Mouse (Mus musculus): ENCODE results near the gene Cd200. TPM values are rescaled to one million over a fixed set of nuclear protein-coding genes. Genes with fewer than 3 reads are reported as not detected.
"Not testable (repeated sequence)": the region's sequence is repeated elsewhere in the genome, so short reads cannot be mapped to it uniquely, and the experiment has no call there.

Cd200 gene
- total RNA-seq, 4 experiments from 2014 or later = 93.1 to 117 (median 102) TPM

DNA sequence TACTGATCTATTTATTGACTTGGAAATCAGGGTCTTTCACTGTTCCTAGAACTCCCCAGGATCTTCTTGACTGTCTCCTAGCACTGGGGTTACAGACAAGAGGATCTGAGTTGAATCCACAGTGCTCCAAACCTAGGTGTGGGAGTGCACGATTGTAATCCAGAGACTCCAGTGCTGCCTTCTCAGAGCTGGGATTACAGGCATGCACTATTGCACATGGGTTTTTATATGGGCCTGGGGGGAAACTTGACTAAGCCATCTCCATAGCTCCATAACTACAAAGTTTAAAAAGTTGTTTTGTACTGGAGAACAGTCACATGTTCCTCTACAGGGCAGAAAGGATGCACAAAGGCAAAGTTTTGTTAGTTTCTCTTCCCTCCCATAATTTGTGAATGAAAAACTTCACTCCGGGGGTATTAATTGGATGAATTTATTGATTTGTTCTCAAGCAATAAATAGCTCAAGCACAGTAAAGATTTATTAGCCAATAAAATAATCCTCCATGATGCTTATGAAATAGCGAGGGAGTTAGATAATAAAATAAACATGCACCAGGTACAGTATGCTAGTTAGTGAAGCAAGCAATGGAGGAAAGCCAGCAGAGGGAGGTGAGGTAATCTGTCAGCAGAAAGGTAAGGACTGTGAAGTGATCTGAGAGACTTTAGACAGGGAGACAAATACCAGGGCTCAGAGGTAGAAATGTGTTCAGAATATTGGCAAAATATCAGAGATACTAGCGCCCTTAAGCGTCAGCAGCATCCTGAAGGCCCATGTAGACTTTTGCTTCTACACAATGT is 30.5 kb downstream of the Cd200 start:
- no peak for DNase-seq (ENCODE audit: low spot score in 2 of 2)

DNA sequence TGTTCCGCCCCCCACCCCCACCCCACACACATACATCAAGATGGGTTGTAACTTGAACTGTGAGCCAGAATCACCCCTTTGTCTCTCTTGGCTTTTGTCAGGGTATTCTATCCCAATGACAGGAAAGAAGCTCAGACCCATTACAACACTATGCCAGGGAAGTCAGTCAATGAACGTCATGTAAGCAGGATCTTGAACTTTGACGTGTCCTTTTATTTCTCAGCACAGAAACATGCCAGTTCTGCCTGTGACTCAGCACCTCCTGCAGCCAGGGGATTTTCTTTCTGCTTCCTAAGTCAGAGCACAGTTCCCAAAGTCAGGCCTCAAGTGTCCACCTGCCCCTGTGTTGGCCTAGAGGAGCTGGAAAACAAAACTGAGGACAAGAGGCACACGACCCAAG is 31.5 kb downstream of the Cd200 start:
- no peak for DNase-seq (ENCODE audit: low spot score in 2 of 2)

DNA sequence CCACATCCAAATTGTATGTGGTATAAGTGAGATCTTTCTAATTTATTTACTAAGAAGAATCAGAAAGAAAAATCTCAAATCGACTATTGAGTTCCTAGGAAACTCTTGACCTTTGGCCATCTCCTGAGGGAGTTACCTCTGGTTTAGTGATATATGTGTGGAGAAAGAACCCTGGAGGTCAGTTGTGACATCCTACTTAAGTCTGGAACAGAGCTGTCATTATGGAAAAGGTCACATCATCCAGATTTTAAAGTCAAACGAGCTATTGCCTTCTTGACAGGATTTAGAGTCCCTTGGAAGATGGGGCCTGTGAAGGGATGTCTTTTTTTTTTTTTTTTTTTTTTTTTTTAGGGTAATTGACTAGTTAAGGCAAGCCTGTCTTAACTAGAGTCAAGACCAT is 32.0 kb downstream of the Cd200 start:
- DNase-seq (ENCODE audit: low spot score in 2 of 2) = no peak

DNA sequence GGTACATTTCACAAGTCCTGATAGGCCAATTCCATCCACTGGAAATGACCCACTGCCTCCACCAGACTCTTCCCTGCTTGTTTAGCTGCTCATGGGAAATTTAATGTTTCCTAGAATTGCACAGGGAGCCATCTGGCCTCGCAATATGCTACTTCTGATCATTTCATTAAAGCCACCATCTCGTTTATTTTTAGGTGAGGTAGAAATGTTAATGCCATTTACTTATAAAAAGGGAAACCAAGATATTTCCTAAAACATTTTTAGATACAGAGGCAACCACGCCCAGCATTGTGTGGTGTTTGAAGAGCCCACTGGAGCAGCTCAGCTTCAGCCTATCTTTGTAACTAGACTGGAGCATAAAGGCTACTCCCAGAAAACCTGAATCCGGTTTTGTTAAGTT is 32.6 kb downstream of the Cd200 start:
- peak in 1 of 2 experiments; percentile 12 for DNase-seq (ENCODE audit: low spot score in 2 of 2)

DNA sequence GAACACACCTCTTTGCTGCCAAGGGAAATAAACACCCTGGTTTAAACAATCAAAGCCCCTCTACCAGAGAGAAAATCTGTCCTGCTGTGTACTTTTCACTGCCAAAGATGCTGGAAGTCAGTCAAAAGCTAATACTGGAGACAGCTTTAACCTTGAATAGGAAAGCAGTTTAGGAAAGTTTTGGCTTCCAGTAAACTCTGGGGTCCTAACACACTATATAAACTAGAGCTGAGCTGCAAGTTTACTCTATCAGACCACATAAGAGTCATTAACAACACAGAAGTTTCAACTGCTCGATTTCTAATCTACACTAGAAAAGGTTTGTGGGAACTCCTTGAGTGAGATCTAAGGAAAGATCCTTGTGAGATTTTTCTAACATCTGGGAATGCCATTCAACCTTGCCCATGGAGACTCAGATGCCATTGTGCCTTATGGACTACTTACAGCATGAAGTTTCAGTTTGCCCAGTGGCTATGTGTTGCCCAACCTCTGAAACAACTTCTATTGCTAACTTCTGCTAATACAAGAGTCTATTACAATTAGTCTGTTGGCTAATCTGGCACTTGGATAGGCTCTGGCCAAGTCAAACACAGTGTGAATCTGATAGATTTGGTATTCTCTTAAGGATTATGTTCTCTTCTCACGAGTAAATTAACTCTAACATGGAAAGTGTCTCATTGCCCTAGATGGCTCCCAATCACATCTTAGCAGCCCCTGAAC is 33.2 kb downstream of the Cd200 start:
- DNase-seq (ENCODE audit: low spot score in 2 of 2) = no peak

DNA sequence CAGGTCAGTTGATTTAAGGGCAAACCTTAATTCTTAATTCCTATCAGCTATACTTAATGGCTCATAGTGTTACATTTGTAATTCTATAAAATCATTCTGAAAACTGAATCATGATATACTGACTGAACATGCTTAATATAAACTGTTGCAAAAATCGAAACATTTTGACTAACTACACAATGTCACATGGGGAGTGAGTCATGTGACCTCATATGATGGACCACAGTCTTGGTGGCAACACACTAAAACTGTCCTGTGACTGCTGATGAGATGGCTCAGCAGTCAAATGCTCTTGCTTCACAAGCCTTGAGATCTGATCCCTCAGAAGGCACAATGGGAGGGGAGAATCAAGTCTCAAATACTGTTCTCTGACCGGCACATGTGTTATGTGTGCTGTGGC is 34.8 kb downstream of the Cd200 start:
- DNase-seq (ENCODE audit: low spot score in 2 of 2) = no peak

DNA sequence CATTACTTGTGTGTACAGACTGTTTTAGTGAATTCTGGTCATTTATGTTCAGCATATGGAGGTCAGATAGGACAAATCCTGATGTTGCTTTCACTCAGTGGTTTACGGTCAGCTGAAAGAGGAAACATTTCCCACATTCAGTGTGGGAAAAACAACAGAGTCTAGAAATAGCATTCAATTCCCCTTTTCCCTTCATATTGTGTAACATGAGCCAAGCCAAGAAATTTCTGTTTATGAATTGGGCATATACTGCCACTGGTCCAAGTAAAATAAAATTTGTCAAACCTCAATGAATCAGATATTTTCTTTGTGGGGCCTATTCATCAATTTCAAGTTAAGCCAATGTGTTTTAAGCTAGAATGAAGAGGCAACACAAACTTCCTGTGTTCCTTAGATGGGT is 37.8 kb downstream of the Cd200 start:
- DNase-seq (ENCODE audit: low spot score in 2 of 2) = no peak

DNA sequence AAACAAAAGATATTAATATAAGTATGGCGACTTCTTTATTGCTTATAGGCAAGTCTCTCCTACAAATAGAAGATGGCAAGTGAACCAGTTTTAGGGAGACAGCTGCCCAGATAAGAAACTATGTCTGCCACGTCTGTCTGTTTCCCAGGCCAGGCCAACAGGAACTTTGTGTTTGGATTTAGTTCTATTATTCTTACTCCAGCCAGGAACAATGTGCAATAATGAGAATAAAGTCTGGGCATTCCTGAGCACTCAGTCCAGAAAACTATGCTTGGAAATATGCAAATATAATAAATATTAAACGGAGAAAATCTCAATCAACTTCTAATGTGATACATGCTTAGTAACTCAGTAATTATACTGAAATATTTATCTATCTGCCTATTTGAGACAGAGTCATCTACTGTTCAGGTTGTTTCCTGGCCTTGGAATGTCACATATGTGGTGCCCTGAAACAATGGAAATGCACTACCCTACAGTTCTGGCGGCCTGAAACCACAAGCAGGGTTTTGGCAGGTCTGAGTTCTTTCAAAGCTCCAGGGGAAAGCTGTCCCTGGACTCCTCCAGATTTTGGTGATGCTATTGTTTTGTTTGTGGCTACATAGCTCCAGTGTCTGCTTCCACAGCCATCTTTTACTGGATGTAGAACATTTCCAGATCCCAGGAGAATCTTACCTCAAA is 39.4 kb downstream of the Cd200 start:
- no peak for DNase-seq (ENCODE audit: low spot score in 2 of 2)

DNA sequence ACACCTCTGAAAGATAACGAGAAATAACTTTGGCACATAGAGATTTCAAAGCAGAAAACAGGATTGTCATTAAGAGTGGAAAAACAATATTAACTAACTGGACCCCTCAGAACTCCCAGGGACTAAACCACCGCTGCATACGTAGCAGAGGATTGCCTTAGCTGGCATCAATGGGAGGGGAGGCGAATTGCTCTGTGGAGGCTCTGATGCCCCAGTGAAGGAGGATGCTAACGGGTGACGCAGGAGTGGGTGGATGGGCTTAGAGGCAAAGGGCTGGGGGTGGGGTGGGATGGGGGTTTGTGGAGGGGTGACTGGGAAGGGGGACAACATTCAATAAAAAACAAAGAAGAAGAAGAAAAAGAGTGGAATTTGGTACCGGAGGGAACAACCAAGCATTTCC is 42.7 kb downstream of the Cd200 start:
- no peak for DNase-seq (ENCODE audit: low spot score in 2 of 2)

DNA sequence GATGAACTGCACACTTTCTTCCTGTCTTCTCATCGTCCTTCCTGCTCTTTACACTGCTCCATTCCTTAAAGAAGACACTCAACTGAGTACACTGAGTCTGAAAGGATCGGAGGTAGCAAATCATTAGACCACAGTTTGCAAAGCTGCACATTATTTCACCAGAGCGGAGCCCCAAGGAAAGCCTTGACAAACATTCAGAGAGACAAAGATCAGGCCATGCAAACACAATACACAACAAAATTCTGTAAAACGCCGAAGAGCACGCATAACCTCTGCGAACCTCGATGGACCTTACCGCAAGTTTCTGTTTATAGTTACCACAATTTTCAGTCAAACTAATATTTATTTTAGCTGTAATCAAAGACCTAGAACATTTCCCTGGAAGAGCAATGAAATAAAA is 43.5 kb downstream of the Cd200 start:
- DNase-seq (ENCODE audit: low spot score in 2 of 2) = no peak

DNA sequence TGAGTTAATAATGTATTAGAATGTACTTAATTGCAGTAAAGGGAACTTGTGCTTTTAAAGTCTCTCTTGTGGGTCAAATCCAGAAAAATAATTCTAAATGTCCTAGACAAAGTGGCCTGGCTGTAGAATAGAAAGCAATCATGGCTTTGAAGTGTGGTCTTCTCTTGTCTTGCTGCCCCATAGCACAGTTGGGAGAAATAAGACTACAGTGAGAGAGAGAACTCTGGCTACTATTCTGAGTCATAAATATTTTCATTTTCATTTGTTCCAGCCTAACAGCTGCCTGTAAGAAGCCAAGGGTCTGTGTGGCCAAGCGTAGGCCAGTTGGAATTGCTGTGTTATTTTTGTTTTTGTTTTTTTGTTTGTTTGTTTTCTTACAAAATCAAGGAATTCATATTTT is 44.2 kb downstream of the Cd200 start:
- no peak for DNase-seq (ENCODE audit: low spot score in 2 of 2)

DNA sequence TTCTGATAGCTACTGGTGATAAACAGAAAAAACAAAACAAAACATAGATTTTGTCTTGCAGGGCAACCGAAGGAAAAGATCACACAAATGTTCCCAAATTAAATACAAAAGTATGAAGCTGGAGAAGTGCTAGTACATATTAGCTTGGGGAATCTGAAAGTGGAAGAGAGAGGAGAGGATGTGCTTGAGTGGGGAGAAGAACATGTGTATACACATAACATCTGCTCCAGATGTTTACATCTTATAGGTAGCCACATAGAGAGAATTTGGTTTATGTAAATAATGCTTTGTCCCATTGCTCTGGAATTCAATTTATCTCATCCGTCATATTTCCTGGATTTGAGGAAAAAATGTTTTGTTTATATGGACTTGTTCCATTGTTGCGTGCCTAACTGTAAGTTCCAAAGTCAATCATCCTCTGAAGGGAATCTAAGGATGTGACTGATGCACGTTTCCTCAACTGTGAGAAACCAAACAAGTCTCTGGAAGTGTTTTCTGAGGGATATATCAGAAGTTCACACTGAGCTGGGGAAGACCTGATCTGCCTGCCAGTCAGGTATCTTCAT is 45.3 kb downstream of the Cd200 start:
- DNase-seq (ENCODE audit: low spot score in 2 of 2) = no peak

DNA sequence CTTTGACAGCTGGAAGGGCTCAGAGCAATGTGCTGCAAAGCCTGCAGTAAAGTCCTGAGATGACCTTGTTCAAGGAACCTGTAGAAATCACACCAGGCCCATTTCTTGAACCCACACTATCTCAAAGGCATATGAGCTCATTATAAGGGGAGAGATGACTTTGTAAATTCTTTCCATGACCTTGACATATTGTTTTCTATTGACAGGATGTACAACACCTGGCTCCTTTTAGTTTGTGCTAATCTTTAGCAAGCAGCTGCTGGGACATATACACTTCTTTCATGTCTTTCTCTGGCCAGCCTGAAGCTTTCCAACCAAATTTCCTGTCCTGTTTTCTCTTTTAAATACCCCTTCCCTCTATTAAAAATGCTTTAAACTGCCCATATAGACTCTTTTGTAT is 47.4 kb downstream of the Cd200 start:
- DNase-seq (ENCODE audit: low spot score in 2 of 2) = no peak

DNA sequence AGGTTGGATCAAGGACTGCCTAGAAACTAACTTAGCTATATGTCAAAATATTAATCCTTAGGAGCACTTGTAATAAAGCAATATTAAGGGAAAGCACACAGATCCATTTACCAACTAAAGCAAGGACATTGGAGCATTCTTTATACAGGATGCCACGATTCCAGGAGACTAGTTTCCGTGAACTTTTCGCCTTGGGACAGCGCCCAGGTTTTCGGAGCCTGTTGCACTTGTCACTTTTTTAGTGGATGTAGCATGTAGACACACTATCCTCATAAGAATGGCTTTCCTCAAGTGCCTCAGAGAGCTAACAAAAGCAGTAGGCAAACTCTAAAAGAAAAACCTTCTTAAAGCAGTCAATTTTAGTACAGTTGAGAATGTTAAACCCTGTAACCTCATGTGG is 50.4 kb downstream of the Cd200 start:
- DNase-seq (ENCODE audit: low spot score in 2 of 2) = not testable (repeated sequence)

DNA sequence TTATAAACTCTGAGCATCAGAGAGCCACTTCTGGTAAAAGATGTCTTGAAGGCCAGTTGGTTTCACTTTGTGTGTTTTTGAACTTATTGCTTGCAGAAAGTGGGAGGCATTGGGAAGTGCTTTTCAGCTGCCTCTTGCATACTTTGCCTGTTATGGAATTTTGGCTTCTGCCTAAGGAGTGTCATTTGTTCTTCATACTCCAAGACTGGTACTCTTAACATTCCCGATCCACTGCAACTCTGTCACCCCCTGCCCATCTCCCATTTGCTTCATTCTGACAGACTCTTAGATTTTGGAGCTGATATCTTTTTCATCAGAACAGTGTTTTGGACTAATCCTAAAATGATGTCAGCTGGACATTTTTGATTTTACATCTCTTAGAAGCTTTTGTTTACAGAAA is 51.7 kb downstream of the Cd200 start:
- DNase-seq (ENCODE audit: low spot score in 2 of 2) = no peak

DNA sequence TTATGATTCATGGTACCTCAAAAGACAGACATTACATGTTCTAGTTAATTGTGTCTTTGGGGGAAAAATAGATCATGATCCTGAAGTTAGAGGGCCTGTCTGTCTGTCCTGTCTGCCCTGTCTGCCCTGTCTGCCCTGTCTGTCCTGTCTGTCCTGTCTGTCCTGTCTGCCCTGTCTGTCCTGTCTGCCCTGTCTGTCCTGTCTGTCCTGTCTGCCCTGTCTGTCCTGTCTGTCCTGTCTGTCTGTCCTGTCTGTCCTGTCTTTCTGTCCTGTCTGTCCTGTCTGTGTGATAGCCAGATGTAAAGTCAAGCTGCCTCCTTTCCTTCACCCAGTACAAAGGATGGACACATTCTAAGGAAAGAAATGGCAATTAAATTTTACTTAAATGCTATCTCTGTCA is 56.0 kb downstream of the Cd200 start:
- no peak for DNase-seq (ENCODE audit: low spot score in 2 of 2)

DNA sequence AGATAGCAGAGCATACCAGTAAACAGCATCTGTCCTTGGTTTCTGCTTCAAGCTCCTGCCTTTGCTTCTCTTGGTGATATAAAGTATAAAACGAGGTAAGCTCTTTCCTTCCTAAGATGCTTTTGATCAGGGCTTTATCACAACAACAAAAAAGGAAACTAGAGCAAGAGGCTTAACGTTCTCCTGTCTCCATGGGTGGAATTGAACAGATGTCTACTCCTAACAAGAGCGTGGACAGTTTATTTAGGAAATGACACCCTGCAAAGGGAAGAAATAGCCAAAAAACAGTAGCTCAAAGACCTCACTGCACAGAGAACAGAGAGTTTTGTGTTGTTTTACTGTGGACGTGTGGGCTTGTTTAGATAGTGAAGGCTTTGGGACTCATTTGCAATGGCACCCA is 58.1 kb downstream of the Cd200 start:
- DNase-seq (ENCODE audit: low spot score in 2 of 2) = no peak

DNA sequence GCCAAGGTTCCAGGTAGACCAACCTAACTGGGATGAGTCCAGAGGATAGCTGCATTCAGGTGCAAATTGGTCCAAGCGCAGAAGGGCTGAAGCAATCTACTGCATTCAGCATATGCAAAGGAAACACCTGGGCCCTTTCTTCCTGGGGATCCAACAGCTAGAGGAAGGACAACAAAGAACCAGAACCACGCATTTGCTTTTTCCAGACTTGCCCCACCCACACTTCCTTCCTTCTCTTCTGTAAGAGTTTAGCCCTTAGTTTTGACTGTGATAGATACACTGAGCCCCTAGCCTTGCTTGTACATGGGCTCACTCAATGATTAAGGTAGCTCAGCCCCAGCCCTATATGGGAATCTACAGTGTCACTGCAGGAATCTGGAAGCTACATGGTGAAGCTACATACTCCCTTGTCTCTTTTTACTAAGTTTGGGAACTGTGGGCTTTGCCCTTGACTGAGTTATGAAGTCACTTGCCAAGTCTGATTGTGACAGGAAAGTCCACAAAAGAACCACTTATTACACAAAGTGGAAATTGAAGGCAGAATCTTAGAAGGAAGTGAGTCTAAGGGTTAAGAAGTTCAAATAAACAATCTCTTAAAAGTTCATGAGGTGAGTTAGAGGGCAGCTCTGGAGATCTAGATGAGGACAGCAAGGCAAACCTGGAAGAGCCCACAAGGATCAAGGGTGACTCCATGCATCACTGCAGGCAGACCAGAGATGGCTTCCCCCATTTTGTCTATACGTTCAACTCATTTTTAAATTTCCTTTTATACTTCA is 59.1 kb downstream of the Cd200 start:
- DNase-seq (ENCODE audit: low spot score in 2 of 2) = no peak

DNA sequence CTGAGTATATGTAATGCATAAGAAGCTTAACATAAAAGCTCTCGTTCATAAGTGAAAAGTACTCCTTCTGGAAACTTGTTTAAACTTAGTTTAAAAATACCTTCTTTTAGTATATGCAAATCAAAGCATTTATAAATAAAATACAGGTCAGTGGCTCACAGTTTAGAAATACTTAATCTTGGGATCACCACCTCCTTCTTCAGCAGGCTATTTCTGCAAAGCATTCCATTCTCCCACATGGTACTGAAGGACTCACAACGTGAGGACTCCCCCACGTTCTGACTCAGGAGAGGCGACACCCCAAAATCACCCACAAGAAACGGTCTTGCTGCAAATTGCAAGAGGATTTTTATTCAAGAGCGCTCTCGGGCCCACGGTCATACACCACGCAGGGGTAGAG is 60.6 kb downstream of the Cd200 start:
- not testable (repeated sequence) for DNase-seq (ENCODE audit: low spot score in 2 of 2)

DNA sequence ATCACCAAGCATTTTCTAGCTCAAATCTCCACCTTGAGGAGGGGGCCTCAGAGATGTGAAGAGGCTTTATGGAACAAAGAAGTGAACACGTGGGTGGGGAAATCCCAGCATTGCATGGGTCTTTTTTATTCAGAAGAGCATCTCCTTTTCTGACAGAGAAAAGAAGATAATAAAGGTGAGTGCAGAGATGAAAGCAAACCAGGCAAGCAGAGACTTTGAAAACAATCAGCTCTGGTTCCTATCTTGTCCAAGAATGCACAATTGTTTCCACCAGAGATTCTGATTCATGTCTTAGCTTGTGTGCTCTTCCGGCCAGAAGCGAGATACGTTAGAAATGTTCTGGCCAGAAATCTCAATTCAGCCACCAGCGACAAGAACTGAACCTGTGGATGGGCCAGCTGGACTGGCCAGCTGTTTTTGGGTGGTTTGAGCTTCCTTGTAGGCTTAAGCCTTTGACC is 61.9 kb downstream of the Cd200 start:
- DNase-seq (ENCODE audit: low spot score in 2 of 2) = no peak

DNA sequence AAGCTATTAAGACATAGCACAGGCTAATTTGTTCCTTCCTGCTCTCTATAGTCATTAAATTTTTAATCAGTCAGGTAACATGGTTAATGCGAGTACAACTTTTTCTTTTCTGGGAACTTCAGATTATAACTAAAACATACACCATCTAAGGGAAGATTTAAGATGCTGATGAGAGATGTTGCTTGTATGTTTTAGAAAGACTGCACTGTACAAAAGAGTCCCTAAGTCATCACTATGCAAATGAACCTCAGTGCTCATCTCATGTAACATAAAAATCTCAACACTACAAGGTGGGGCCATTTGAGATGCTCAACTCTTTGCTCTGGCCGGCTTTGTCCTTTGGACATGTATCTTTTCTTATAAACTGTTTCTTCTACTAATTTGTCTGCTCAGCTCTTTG is 62.5 kb downstream of the Cd200 start:
- DNase-seq (ENCODE audit: low spot score in 2 of 2) = no peak

Data from left cerebral cortex, adult 8-10 months (tissue).